Comparison of ENCODE assay signal across 28 mouse cellular contexts in genomic region chr8:43299796-43300195, GRCm38 (mm10). TPM values are rescaled to one million over a fixed set of nuclear protein-coding genes. Genes with fewer than 3 reads are reported as not detected.
"Had no signal": no experiment of that assay in that cellular context is flagged by ENCODE, and none has a peak within 500 bp of the region (broad histone marks: within the 10 kb centered on the region; RNA-seq: fewer than 3 reads in every experiment).

No protein-coding gene starts in this region.

- H3K4me3 ChIP-seq: lung, embryonic 15.5 days; midbrain, embryonic 10.5 days; midbrain, embryonic 12.5 days; myocyte; neural tube, embryonic 13.5 days; neural tube, embryonic 15.5 days had no signal

- H3K27me3 ChIP-seq: lung, embryonic 15.5 days; midbrain, embryonic 12.5 days; neural tube, embryonic 13.5 days; neural tube, embryonic 15.5 days had no signal

- H3K9me3 ChIP-seq: lung, embryonic 15.5 days; midbrain, embryonic 12.5 days; neural tube, embryonic 13.5 days; neural tube, embryonic 15.5 days had no signal

- H3K36me3 ChIP-seq: lung, embryonic 15.5 days; midbrain, embryonic 10.5 days; midbrain, embryonic 12.5 days; neural tube, embryonic 13.5 days; neural tube, embryonic 15.5 days had no signal

- DNase-seq: lung, adult 2 months; lung, postnatal 14 days; lung, postnatal 36 days; midbrain, embryonic 14.5 days; retina, postnatal 1 day; right cerebral cortex, adult 18-20 months; right cerebral cortex, postnatal 25 days; right cerebral cortex, postnatal 4 days; spleen, adult 18-20 months; thymus, adult 18-20 months; thymus, postnatal 14 days; thymus, postnatal 36 days had no signal

- H3K4me1 ChIP-seq: lung, embryonic 15.5 days; midbrain, embryonic 10.5 days; midbrain, embryonic 12.5 days; neural tube, embryonic 13.5 days; neural tube, embryonic 15.5 days had no signal

- H3K27ac ChIP-seq: lung, embryonic 15.5 days; macrophage; midbrain, embryonic 10.5 days; midbrain, embryonic 12.5 days; neural tube, embryonic 13.5 days; neural tube, embryonic 15.5 days had no signal

RNA-seq across cellular contexts. Expression of gene Zfp42, which starts 7.0 kb away (rescaled TPM):
- total RNA-seq: megakaryocyte, adult 5-6 weeks; megakaryocyte-erythroid progenitor cell, adult 5-6 weeks had no signal
- polyA plus RNA-seq: lung, adult 2 months; lung, embryonic 15.5 days; lung, postnatal 0 days; macrophage; midbrain, embryonic 12.5 days; midbrain, embryonic 14.5 days; midbrain, embryonic 16.5 days; myocyte; neural tube, embryonic 11.5 days; neural tube, embryonic 13.5 days; small intestine, adult 2 months; stomach, embryonic 14.5 days; stomach, embryonic 16.5 days; thymus, postnatal 0 days had no signal
